Comparison of ENCODE assay signal across 24 mouse cellular contexts in genomic region chr9:70296916-70297315, GRCm38 (mm10).
DNase-seq lines count a peak whose midpoint lies in the region; ATAC-seq and TF ChIP-seq lines count a peak whose summit lies in the region.
"Had no signal": no experiment of that assay in that cellular context is flagged by ENCODE, and none has a peak within 500 bp of the region (broad histone marks: within the 10 kb centered on the region; RNA-seq: fewer than 3 reads in every experiment).

No protein-coding gene starts in this region.

- H3K9me3 ChIP-seq in hindbrain, embryonic 10.5 days = no peaks in the 10 kb centered on the region
- no peaks in the 10 kb centered on the region for H3K9me3 ChIP-seq in hindbrain, embryonic 12.5 days (replicated peaks)
- H3K9me3 ChIP-seq in hindbrain, embryonic 14.5 days (ENCODE audit: control insufficient read depth, low read length) = peaks cover 8% of the 10 kb centered on the region; the same call in 1 of the 2 replicates
- H3K9me3 ChIP-seq: embryonic facial prominence, embryonic 15.5 days; liver, embryonic 13.5 days; neural tube, embryonic 12.5 days; stomach, embryonic 15.5 days had no signal

- H3K4me2 ChIP-seq in hindbrain, embryonic 12.5 days (replicated peaks) = no peak overlapping the region
- no peak overlapping the region for H3K4me2 ChIP-seq in hindbrain, embryonic 14.5 days (replicated peaks)
- H3K4me2 ChIP-seq: embryonic facial prominence, embryonic 15.5 days; heart, embryonic 11.5 days; limb, embryonic 13.5 days; liver, embryonic 13.5 days; lung, embryonic 14.5 days; neural tube, embryonic 12.5 days; stomach, embryonic 15.5 days had no signal

- H3K4me1 ChIP-seq in hindbrain, embryonic 10.5 days (replicated peaks) = peaks cover 32% of the 10 kb centered on the region
- H3K4me1 ChIP-seq in hindbrain, embryonic 12.5 days = peaks cover 22% of the 10 kb centered on the region
- H3K4me1 ChIP-seq in hindbrain, embryonic 14.5 days (replicated peaks; ENCODE audit: control insufficient read depth, insufficient read depth, low read length) = peaks cover 11% of the 10 kb centered on the region; the same call in 1 of the 2 replicates
- H3K4me1 ChIP-seq: embryonic facial prominence, embryonic 15.5 days; liver, embryonic 13.5 days; stomach, embryonic 15.5 days had no signal

- no peak overlapping the region for H3K9ac ChIP-seq in hindbrain, embryonic 12.5 days
- no peak overlapping the region for H3K9ac ChIP-seq in hindbrain, embryonic 14.5 days
- H3K9ac ChIP-seq: embryonic facial prominence, embryonic 15.5 days; limb, embryonic 13.5 days; liver, embryonic 13.5 days; lung, embryonic 14.5 days; neural tube, embryonic 12.5 days; stomach, embryonic 15.5 days had no signal

- ATAC-seq in hindbrain, embryonic 12.5 days (ENCODE audit: low FRiP score) = no peak
- no peak for ATAC-seq in hindbrain, embryonic 14.5 days (ENCODE audit: low FRiP score)
- ATAC-seq: Patski had no signal

- no peak for TF ChIP-seq CTCF in brain, embryonic 14.5 days (IDR thresholded peaks at IDR 0.05; ENCODE audit: borderline replicate concordance, extremely low read depth, insufficient read depth, insufficient read length)

- H3K27ac ChIP-seq in hindbrain, embryonic 10.5 days = peak overlapping the region; percentile 64
- no peak overlapping the region for H3K27ac ChIP-seq in hindbrain, embryonic 12.5 days
- no peak overlapping the region for H3K27ac ChIP-seq in hindbrain, embryonic 14.5 days
- H3K27ac ChIP-seq: embryonic facial prominence, embryonic 15.5 days; limb, embryonic 13.5 days; liver, embryonic 13.5 days; neural tube, embryonic 12.5 days; stomach, embryonic 15.5 days had no signal

- H3K4me3 ChIP-seq in hindbrain, embryonic 10.5 days = no peak overlapping the region
- no peak overlapping the region for H3K4me3 ChIP-seq in hindbrain, embryonic 12.5 days
- no peak overlapping the region for H3K4me3 ChIP-seq in hindbrain, embryonic 14.5 days (replicated peaks; ENCODE audit: low read length)
- H3K4me3 ChIP-seq: embryonic facial prominence, embryonic 15.5 days; limb, embryonic 13.5 days; liver, embryonic 13.5 days; neural tube, embryonic 12.5 days; stomach, embryonic 15.5 days had no signal

- peaks cover 15% of the 10 kb centered on the region for H3K36me3 ChIP-seq in hindbrain, embryonic 10.5 days
- H3K36me3 ChIP-seq in hindbrain, embryonic 12.5 days = peaks cover 4% of the 10 kb centered on the region; the same call in 1 of the 2 replicates
- no peaks in the 10 kb centered on the region for H3K36me3 ChIP-seq in hindbrain, embryonic 14.5 days (replicated peaks; ENCODE audit: control insufficient read depth, insufficient read depth)
- H3K36me3 ChIP-seq: liver, embryonic 13.5 days; neural tube, embryonic 12.5 days; stomach, embryonic 15.5 days had no signal

- H3K27me3 ChIP-seq in hindbrain, embryonic 10.5 days (ENCODE audit: insufficient read depth, poor library complexity, severe bottlenecking) = no peaks in the 10 kb centered on the region
- H3K27me3 ChIP-seq in hindbrain, embryonic 12.5 days = no peaks in the 10 kb centered on the region
- H3K27me3 ChIP-seq in hindbrain, embryonic 14.5 days (ENCODE audit: control insufficient read depth, insufficient read depth, low read length) = no peaks in the 10 kb centered on the region
- H3K27me3 ChIP-seq: embryonic facial prominence, embryonic 15.5 days; limb, embryonic 13.5 days; liver, embryonic 13.5 days; neural tube, embryonic 12.5 days; Patski; stomach, embryonic 15.5 days had no signal

- TF ChIP-seq POLR2A in brain, embryonic 14.5 days (IDR thresholded peaks at IDR 0.05; ENCODE audit: borderline replicate concordance, extremely low read depth, insufficient read depth, insufficient read length, poor library complexity, severe bottlenecking) = no peak

- no peak for DNase-seq in hindbrain, embryonic 10.5 days (ENCODE audit: low spot score)
- peak; percentile 29 for DNase-seq in R1 (ENCODE audit: low read depth, low spot score)
- peak; percentile 68 for DNase-seq in brain, embryonic 14.5 days (ENCODE audit: low read depth)
- peak; percentile 39 for DNase-seq in hindbrain, embryonic 14.5 days (ENCODE audit: low spot score)
- DNase-seq in cerebellum, postnatal 14 days = no peak
- no peak for DNase-seq in ovary, postnatal 36 days (ENCODE audit: low spot score)
- DNase-seq: adrenal gland, postnatal 25 days; cerebellum, adult 2 months; heart, postnatal 10 days; kidney, adult 2 months; kidney, postnatal 10 days; liver, embryonic 13.5 days; lung, embryonic 14.5 days; lung, postnatal 36 days; right cerebral cortex, postnatal 25 days; thymus, adult 18-20 months; thymus, postnatal 4 days had no signal

- WGBS in hindbrain, embryonic 10.5 days = 21% methylated on average over 2 of the region's 2 CpGs
- 17% methylated on average over 2 of the region's 2 CpGs for WGBS in hindbrain, embryonic 12.5 days
- WGBS in hindbrain, embryonic 14.5 days = 4% methylated on average over 2 of the region's 2 CpGs

Comparison
In these comparisons a context has a peak if more than half of its experiments do, and no peak if none do; other contexts are left out.
1. DNase-seq: peak in R1 (single experiment), brain, embryonic 14.5 days (single experiment) and hindbrain, embryonic 14.5 days (single experiment); none in hindbrain, embryonic 10.5 days (single experiment), cerebellum, postnatal 14 days (0 of 2) and ovary, postnatal 36 days (single experiment).